Mouse (Mus musculus): Measurements from ENCODE around the gene Ccin. TPM values are rescaled to one million over a fixed set of nuclear protein-coding genes. Genes with fewer than 3 reads are reported as not detected.

The Ccin gene
- polyA plus RNA-seq, 1 experiment from 2014 or later, result not detected

DNA sequence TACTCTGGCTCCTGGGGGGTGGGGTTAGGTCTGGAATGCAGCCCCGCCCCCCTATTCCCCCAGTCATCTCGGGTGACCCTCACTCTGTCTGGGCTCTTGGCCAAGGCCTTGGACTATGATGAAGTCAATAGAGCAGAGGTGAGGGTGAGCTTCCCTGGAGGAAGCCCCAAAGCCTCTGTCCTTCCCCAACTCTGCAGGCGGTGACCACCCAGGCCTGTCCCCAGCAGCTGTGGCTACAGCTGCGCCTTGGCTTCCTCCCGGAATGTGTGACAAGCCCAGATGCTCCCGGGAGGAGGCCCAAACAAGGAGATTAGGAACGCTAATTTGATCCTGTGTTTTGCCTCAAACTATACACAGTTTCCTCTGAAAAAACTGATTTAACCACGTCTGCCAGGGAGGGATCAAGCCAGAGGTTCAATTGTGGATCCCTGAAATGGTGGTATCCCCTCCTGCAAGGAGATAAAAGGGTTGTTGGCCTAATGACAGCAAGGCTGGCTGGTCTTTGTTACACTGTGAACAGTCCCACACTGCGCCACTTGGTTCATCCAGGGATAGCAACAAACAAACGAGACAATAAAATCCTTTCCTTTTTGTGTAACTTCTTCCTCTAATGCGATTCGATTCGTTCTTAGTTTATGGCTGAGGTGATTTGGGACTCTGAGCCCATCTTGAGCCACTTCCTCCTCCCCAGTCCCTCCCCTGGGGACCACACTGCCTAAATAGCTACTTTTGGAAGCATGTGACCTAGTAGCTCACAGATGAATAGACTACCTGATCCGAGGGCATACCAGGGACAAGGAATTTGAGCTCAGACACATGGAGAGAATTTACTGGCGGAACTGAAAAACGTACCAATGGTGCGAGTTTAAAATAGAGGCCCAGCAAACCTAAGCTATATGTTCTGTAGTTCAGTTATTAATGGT, 4.5 kb upstream of the Ccin start:
- no peak overlapping the region for H3K4me2 ChIP-seq
- no peaks in the 10 kb centered on the region for H3K27me3 ChIP-seq (replicated peaks)
- H3K36me3 ChIP-seq, result no peaks in the 10 kb centered on the region
- no peak overlapping the region for H3K4me3 ChIP-seq (replicated peaks)
- no peak overlapping the region for H3K9ac ChIP-seq
- WGBS, result 42% methylated on average over 17 of the region's 17 CpGs
- peaks cover 25% of the 10 kb centered on the region for H3K4me1 ChIP-seq
- ATAC-seq (ENCODE audit: insufficient read depth, low FRiP score, low read depth), result peak; percentile 56; the same call in 1 of the 2 replicates
- H3K27ac ChIP-seq, result peak overlapping the region; percentile 71
- no peaks in the 10 kb centered on the region for H3K9me3 ChIP-seq

DNA sequence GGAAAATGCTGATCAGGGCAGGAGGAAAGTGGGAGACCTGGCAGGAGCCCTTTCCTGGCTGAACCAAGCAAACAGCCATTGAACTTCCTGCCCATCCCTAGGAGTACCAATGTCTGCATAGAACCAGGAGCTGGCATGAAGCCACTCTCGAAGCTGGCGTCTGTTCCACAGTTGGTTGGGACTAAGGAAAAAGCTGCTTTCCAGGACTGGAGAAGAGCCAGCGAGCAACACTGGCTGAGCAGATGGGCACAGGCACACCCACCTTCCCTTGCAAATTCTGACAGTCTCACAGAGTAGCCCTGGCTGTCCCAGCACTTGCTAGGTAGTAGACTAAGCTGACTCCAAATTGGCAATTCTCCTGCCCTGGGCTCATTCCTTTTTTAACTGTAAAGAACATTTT, 3.5 kb upstream of the Ccin start:
- no peak for ATAC-seq (ENCODE audit: insufficient read depth, low FRiP score, low read depth)
- H3K27ac ChIP-seq, result no peak overlapping the region
- no peak overlapping the region for H3K4me3 ChIP-seq (replicated peaks)
- H3K9me3 ChIP-seq, result no peaks in the 10 kb centered on the region
- no peak overlapping the region for H3K4me2 ChIP-seq
- H3K27me3 ChIP-seq (replicated peaks), result no peaks in the 10 kb centered on the region
- WGBS, result 73% methylated on average over 3 of the region's 3 CpGs
- H3K4me1 ChIP-seq, result peaks cover 23% of the 10 kb centered on the region
- H3K36me3 ChIP-seq, result no peaks in the 10 kb centered on the region
- H3K9ac ChIP-seq, result no peak overlapping the region

DNA sequence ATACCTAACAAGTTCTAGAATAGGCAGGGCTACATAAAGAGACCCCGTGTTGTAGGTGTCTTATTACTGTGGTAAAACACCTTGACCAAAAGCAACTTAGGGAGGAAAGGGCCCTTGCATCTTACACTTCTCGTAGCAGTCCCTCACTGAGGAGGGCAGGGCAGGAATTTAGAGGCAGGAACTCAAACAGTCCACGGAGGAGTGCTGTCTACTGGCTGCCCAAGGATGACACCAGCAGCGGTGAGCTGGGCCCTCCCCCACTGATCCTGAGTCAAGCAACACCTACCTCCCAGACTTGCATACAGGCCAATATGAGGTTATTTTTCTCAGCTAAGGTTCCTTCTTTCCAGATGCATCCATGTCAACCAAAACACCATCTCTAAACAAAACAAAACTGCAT, 3.0 kb upstream of the Ccin start:
- H3K27me3 ChIP-seq (replicated peaks), result no peaks in the 10 kb centered on the region
- no peak overlapping the region for H3K9ac ChIP-seq
- H3K27ac ChIP-seq, result no peak overlapping the region
- peaks cover 21% of the 10 kb centered on the region for H3K4me1 ChIP-seq
- no peak overlapping the region for H3K4me3 ChIP-seq (replicated peaks)
- ATAC-seq (ENCODE audit: insufficient read depth, low FRiP score, low read depth), result no peak
- no peaks in the 10 kb centered on the region for H3K9me3 ChIP-seq
- WGBS, result 79% methylated on average over 4 of the region's 4 CpGs
- H3K4me2 ChIP-seq, result no peak overlapping the region
- H3K36me3 ChIP-seq, result no peaks in the 10 kb centered on the region

DNA sequence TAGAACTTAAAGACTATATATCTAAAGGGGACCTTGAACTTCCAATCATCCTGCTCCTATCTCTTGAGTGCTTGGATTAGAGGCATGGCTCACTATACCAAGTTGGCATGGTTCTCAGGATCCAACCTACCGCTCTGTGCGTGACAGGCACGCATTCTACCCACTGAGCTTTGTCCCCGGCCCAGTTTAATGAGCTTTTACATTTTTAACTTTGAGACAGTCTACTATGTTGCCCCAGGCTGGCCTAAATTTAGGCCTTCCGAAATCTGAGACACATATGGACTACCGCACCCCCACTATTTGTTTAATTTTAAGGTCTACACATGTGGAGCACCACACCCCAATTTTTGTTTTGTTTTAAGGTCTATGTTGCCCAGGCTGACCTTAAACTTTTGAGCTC, 2.4 kb upstream of the Ccin start:
- Histone ChIP-seq H3K9me3 (no peaks in the 10 kb centered on the region), H3K4me3 (replicated peaks) (no peak overlapping the region), H3K4me2 (no peak overlapping the region), H3K27ac (no peak overlapping the region), H3K4me1 (peaks cover 21% of the 10 kb centered on the region), H3K9ac (no peak overlapping the region), H3K36me3 (no peaks in the 10 kb centered on the region), H3K27me3 (replicated peaks) (no peaks in the 10 kb centered on the region)
- ATAC-seq (ENCODE audit: insufficient read depth, low FRiP score, low read depth), result no peak
- WGBS, result 97% methylated on average over 6 of the region's 6 CpGs

DNA sequence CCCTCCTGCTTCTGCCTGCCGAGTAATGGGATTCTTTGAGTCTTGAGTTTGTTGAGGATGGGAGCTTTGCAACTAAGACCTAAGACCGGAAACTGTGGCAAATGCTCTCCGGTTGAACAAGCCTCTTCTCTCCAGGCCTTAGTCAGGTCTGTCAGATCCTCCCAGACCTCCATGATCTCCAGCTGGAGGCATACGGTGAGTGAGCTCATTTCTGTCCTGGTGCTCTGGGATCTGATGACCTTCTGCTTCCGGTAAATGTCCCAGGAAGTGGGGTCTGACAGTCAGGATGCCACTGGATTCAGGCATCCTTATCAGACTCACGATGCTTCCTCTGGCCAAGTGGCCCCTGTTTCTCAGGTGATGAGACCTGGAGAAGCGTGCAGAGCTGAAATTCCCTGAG, 2.0 kb upstream of the Ccin start:
- H3K9ac ChIP-seq, result no peak overlapping the region
- H3K27ac ChIP-seq, result no peak overlapping the region
- H3K4me2 ChIP-seq, result no peak overlapping the region
- no peaks in the 10 kb centered on the region for H3K36me3 ChIP-seq
- no peak overlapping the region for H3K4me3 ChIP-seq (replicated peaks)
- peaks cover 21% of the 10 kb centered on the region for H3K4me1 ChIP-seq
- no peaks in the 10 kb centered on the region for H3K27me3 ChIP-seq (replicated peaks)
- H3K9me3 ChIP-seq, result no peaks in the 10 kb centered on the region
- no peak for ATAC-seq (ENCODE audit: insufficient read depth, low FRiP score, low read depth)
- WGBS, result 82% methylated on average over 7 of the region's 7 CpGs

DNA sequence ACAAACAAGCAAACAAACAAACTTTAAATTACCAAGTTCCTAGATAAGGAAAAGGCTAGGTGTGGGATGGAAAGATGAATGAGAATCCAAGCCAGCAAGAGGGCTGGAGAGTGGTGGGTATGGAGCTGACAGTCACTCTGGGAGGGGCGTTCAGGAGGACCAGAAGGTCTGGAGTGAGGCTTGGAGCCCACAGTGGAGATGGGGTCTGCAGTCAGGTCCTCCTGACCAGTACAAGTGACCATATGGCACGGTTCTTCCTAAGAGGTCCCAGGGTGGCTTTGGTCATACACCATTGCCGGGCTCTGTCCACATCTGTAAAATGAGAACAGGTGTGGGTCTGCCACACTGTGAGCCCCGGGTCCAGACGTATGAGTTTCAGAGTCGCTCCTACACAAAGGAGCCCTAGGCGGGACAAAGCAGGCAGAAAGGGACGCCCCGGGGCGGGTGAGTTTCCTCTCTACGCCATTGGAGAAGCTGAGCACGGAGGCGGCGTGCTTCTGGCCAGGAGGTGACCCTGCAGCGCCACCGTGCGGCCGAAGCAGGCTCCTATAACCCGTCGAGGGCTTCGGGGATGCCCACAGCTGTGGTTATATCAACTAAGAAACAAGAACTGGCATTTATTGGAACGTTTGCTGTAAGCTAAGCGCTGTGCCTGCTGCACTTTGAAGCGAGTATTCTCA, 1.1 kb upstream of the Ccin start:
- peak overlapping the region; percentile 77 for H3K4me2 ChIP-seq
- H3K9me3 ChIP-seq, result no peaks in the 10 kb centered on the region
- ATAC-seq (ENCODE audit: insufficient read depth, low FRiP score, low read depth), result peak; percentile 89
- 2% methylated on average over 24 of the region's 24 CpGs for WGBS
- H3K27ac ChIP-seq, result peak overlapping the region; percentile 45; the same call in 1 of the 2 replicates
- peak overlapping the region; percentile 23; the same call in 1 of the 2 replicates for H3K9ac ChIP-seq
- H3K27me3 ChIP-seq (replicated peaks), result no peaks in the 10 kb centered on the region
- H3K4me3 ChIP-seq (replicated peaks), result peak overlapping the region; percentile 36
- H3K4me1 ChIP-seq, result peaks cover 21% of the 10 kb centered on the region
- no peaks in the 10 kb centered on the region for H3K36me3 ChIP-seq

DNA sequence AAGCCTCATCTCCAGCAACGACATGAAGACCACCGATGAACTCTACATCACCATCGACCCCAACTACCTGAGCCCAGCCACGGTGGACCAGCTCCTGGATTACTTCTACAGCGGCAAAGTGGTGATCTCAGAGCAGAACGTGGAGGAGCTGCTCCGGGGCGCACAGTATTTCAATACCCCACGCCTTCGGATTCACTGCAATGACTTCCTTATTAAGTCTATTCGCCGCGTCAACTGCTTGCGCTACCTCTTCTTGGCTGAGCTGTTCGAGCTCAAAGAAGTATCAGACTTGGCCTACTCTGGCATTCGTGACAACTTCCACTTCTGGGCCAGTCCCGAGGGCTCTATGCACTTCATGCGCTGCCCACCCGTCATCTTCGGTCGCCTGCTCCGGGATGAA, 473 bp downstream of the Ccin start:
- H3K36me3 ChIP-seq, result no peaks in the 10 kb centered on the region
- H3K27ac ChIP-seq, result no peak overlapping the region
- 93% methylated on average over 22 of the region's 22 CpGs for WGBS
- no peak for ATAC-seq (ENCODE audit: insufficient read depth, low FRiP score, low read depth)
- H3K9me3 ChIP-seq, result no peaks in the 10 kb centered on the region
- no peak overlapping the region for H3K4me2 ChIP-seq
- H3K4me1 ChIP-seq, result peaks cover 14% of the 10 kb centered on the region
- H3K4me3 ChIP-seq (replicated peaks), result no peak overlapping the region
- no peak overlapping the region for H3K9ac ChIP-seq
- no peaks in the 10 kb centered on the region for H3K27me3 ChIP-seq (replicated peaks)

DNA sequence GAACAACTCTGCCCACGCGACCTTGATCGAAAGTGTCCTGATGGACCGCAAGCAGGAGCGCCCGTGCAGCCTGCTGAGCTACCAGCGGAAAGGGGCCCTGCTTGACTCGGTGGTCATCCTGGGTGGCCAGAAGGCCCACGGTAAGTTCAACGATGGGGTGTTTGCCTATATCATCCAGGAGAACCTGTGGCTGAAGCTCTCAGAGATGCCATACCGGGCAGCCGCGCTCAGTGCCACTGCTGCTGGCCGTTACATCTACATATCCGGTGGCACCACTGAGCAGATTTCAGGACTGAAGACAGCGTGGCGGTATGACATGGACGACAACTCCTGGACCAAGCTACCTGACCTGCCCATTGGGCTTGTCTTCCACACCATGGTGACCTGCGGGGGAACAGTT, 1.0 kb downstream of the Ccin start:
- Histone ChIP-seq H3K36me3 (no peaks in the 10 kb centered on the region), H3K27ac (no peak overlapping the region), H3K4me3 (replicated peaks) (no peak overlapping the region), H3K4me2 (no peak overlapping the region), H3K4me1 (peaks cover 11% of the 10 kb centered on the region), H3K27me3 (replicated peaks) (no peaks in the 10 kb centered on the region), H3K9ac (no peak overlapping the region), H3K9me3 (no peaks in the 10 kb centered on the region)
- WGBS, result 88% methylated on average over 19 of the region's 19 CpGs
- no peak for ATAC-seq (ENCODE audit: insufficient read depth, low FRiP score, low read depth)

DNA sequence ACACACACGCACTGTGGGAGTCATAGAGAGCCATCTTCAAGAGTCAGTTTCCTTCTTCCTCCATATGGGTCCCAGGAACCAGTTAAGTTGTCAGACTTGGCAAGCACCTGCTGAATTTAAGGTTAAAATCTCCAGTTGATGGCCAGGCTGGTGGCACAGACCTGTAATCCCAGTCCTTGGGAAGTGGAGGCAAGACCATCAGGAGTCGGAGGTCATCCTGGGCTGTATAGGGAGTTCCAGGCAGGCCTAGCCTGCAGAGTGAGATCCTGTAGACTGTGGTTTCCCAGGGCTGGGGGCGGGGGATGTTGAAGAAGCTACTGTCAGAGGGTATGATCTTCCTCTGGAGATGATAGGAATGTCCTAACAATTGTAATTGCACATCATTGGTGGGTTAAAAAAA, 5.7 kb downstream of the Ccin start:
- no peak overlapping the region for H3K4me2 ChIP-seq
- H3K36me3 ChIP-seq, result no peaks in the 10 kb centered on the region
- no peaks in the 10 kb centered on the region for H3K9me3 ChIP-seq
- no peaks in the 10 kb centered on the region for H3K27me3 ChIP-seq (replicated peaks)
- ATAC-seq (ENCODE audit: insufficient read depth, low FRiP score, low read depth), result no peak
- H3K4me1 ChIP-seq, result no peaks in the 10 kb centered on the region
- H3K9ac ChIP-seq, result no peak overlapping the region
- WGBS, result 83% methylated on average over 3 of the region's 3 CpGs
- no peak overlapping the region for H3K4me3 ChIP-seq (replicated peaks)
- no peak overlapping the region for H3K27ac ChIP-seq

DNA sequence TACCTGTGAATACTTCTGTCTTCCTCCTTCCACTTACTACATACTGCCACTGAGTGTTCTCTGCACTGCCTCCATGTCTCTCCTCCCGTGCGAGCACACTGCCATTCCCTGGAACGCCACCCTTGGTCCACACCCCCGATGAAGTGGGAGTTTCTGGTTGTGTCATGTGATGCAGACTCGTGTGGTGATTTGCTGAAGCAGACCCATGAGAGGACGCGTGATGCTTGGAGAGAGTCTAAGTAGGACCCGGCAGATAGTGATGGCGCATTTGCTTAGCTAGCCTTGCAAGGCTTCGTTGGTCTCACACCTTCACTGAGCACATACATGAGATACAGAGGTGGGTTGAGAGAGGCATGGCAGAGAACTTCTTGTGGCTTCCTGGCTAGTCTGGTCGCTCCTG, 9.8 kb downstream of the Ccin start:
- no peaks in the 10 kb centered on the region for H3K36me3 ChIP-seq
- no peaks in the 10 kb centered on the region for H3K9me3 ChIP-seq
- no peak for ATAC-seq (ENCODE audit: insufficient read depth, low FRiP score, low read depth)
- H3K27me3 ChIP-seq (replicated peaks), result no peaks in the 10 kb centered on the region
- H3K27ac ChIP-seq, result no peak overlapping the region
- H3K4me1 ChIP-seq, result no peaks in the 10 kb centered on the region
- whole genome bisulfite sequencing, result 92% methylated on average over 11 of the region's 11 CpGs
- no peak overlapping the region for H3K9ac ChIP-seq
- no peak overlapping the region for H3K4me2 ChIP-seq
- no peak overlapping the region for H3K4me3 ChIP-seq (replicated peaks)

DNA sequence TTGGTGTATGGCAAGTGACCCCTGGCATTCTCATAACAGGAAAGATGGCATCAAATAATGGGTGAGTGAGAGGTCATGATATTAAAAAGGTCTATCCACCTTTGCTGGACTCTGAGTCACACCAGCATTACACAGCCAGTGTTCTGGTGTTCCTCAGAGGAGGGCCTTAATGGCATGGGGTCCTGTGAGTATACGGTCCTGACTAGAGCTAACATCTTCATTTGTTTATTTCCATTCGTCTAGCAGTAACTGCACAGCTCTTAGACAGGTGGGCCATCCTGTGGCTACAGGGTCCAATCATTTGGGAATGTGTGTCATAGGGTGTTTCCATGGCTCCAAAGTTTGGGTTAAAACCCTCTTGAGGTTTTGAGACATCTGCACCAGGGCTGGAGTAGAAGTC, 11.1 kb downstream of the Ccin start:
- no peak overlapping the region for H3K4me2 ChIP-seq
- WGBS, result 52% methylated on average over 2 of the region's 2 CpGs
- no peak overlapping the region for H3K4me3 ChIP-seq (replicated peaks)
- H3K27ac ChIP-seq, result no peak overlapping the region
- H3K9ac ChIP-seq, result no peak overlapping the region
- H3K9me3 ChIP-seq, result no peaks in the 10 kb centered on the region
- no peak for ATAC-seq (ENCODE audit: insufficient read depth, low FRiP score, low read depth)
- no peaks in the 10 kb centered on the region for H3K27me3 ChIP-seq (replicated peaks)
- H3K36me3 ChIP-seq, result no peaks in the 10 kb centered on the region
- no peaks in the 10 kb centered on the region for H3K4me1 ChIP-seq

DNA sequence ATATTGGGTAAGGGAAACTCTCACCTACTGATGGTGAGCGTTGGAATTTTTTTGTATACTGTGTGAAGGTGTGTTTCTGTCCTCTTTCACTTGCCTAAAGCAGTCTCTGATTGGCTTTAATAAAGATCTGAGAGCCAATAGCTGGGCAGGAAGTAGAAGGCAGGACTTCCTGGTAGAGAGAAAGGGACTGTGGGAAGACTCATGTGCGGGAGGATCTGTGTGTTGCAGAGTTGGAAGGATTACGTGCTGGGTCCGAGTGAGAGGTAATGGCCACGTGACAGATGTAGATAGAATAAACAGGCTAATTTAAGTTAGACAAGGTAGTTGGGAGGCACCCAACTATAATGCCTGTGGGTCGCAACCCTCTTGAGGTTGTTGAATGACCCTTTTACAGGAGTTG, 20.3 kb downstream of the Ccin start:
- ATAC-seq (ENCODE audit: insufficient read depth, low FRiP score, low read depth), result peak; percentile 82; the same call in 1 of the 2 replicates
- 50% methylated on average over 6 of the region's 6 CpGs for WGBS

More for the DNA sequence above, 20.3 kb downstream of the Ccin start:
- H3K36me3 ChIP-seq, result no peaks in the 10 kb centered on the region
- H3K27ac ChIP-seq, result no peak overlapping the region
- H3K9me3 ChIP-seq, result no peaks in the 10 kb centered on the region
- 0 out of 2 replicates have a peak overlapping the region, but pooled peaks have one; percentile 5 for H3K4me2 ChIP-seq
- H3K9ac ChIP-seq, result no peak overlapping the region
- H3K27me3 ChIP-seq (replicated peaks), result no peaks in the 10 kb centered on the region
- H3K4me1 ChIP-seq, result no peaks in the 10 kb centered on the region
- H3K4me3 ChIP-seq (replicated peaks), result no peak overlapping the region; the same call in 1 of the 2 replicates

Measured in stomach, embryonic 15.5 days (tissue).